Mouse (Mus musculus) urinary bladder, adult 2 months (tissue): ENCODE data around the gene Gm43302. TPM values are rescaled to one million over a fixed set of nuclear protein-coding genes. Genes with fewer than 3 reads are reported as not detected.
"Not testable (repeated sequence)": the region's sequence is repeated elsewhere in the genome, so short reads cannot be mapped to it uniquely, and the experiment has no call there.

Experiments used
- DNase-seq: peaks from one replicate; pipeline ENCODE4 v3.0.0; 2022; ENCODE audit warnings: low spot score
- polyA plus RNA-seq: library from polyadenylated mRNA; depleted of rRNA; stranded (reverse); fragments of >200 nt; gene quantifications from 2 replicates; pipeline ENCODE4 v1.2.3, GENCODE M21; 2012; rRNA removed

Gene Gm43302
- polyA plus RNA-seq, 1 experiment = 0.95 TPM

DNA sequence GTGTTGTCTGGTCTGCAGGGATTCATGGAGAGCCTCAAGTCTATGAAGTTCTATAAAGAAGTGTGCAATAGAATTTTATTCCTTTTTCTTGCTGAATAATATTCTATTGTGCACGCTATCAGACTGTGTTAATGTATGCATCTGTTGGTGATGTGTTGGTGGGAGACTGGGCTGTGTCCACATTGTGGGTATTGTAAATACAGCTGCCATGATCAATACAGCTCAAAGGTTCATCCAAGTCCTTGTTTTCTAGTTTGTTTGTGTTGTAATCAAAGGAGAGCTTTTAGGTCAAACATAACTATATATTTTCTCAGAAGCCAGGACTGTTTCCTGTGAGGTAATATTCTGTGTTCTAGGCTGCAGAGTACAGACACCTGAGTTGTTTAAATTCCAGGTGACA lies 94.3 kb downstream of the Gm43302 start:
- not testable (repeated sequence) for DNase-seq

DNA sequence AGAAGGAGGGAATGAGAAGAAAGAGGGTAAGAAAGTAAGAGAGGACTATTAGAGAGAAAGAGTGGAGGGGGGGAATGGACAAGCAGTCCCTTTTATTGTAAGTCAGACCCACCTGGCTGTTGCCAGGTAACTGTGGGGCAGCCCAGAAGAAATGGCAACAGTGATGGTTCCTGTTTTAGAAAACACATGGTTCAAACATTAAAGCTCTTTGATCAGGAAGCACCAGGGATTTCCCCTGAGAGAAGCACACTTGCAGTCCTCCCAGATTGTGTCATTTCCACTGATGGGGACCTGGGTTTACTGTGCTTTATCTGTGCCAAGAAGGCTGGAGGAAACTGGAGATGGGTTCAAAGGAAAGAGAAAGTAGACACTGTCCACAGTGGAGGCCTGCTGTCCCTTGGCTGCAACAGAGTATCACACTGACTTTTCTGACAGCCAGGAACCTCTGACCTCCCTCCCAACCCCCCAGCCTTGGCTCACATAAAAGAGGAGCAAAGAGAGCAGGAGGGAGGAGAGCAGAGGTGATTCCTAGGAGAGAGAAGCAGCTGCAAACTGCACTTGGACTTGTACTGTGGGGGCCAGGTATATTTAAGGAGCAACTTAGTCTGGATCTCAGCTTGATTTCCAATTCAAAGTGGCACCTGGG lies 95.5 kb downstream of the Gm43302 start:
- DNase-seq = not testable (repeated sequence)

DNA sequence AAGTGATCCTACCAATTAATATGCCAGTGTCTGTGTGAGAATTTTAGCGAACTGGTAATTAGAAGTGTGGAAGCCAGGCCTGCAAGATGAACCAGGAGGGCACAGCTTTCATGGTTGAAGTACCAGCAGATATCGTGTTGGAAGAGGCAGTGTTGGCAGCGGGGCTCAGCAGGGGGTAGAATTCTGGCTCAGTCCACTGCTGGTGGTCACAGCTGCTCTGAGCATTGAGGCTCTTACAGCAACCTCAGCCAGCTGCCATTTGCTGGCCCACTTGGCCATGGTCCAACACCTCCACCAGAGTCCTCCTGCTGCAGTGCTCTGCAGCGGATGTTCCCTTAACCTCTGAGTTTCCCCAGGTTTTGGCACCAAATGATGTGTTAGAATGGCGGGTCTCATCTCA lies 97.2 kb downstream of the Gm43302 start:
- DNase-seq = not testable (repeated sequence)

DNA sequence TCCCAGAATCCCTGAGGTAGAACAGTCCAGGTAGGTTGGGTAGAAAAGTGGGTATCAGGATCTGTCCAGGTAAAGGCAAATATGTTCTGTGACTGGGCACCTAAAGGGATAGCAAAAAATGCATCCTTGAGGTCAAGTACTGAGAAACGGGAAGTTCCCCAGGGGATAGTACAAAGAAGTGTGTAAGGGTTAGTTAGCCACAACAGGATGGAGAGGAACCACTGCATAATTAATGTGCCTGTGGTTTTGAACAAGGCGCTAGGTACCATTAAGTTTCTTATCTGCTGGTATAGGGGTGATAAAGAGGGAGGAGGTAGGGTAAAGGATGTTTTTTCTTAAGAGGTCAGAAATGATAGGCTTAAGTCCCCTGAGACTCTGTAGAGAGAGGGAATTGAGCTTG lies 101.0 kb downstream of the Gm43302 start:
- not testable (repeated sequence) for DNase-seq

DNA sequence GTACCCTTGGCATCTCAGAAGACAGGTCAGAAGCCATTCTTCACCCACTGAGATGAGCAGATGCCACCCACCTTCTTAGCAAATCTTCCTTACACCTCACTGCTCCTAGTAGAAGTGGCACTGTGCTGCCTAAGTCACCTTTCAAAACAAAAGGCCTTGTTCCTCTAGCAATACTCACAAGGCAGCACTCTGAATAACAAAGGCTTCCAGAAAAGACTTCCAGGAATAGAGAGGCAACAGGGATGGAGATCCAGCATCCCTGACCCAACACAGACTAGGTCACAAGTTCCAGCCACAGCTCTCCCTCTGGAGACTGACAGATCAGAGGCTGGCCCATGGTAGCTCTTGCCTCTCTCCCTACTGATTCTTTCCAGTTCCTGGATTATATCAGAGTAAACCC lies 112.0 kb downstream of the Gm43302 start:
- no peak for DNase-seq

Other genes starting within 250 kb of the Gm43302 start
- 11.8 and 18.2 TPM in 2 replicates for gene Gbp9, start 154.2 kb downstream of the Gm43302 start, polyA plus RNA-seq
- gene Gbp8, start 154.2 kb downstream of the Gm43302 start, polyA plus RNA-seq = 5.6 and 7.7 TPM in 2 replicates
- gene Gbp4, start 154.1 kb downstream of the Gm43302 start, polyA plus RNA-seq = 18.4 and 23.9 TPM in 2 replicates
- gene Gbp10, start 54.2 kb downstream of the Gm43302 start, polyA plus RNA-seq = 1.9 and 3.7 TPM in 2 replicates
- gene Gbp6, start within 50 bp of the Gm43302 start, polyA plus RNA-seq = 10.8 and 20.1 TPM in 2 replicates
- 2.8 and 3.1 TPM in 2 replicates for gene Lrrc8b, start 122.1 kb upstream of the Gm43302 start, polyA plus RNA-seq
- gene Lrrc8c, start 225.7 kb upstream of the Gm43302 start, polyA plus RNA-seq = 7.1 and 7.9 TPM in 2 replicates